Mouse (Mus musculus): ENCODE results near the gene Ghrl. TPM values are rescaled to one million over a fixed set of nuclear protein-coding genes. Genes with fewer than 3 reads are reported as not detected.
"Not testable (repeated sequence)": the region's sequence is repeated elsewhere in the genome, so short reads cannot be mapped to it uniquely, and the experiment has no call there.

The Ghrl gene
- polyA plus RNA-seq (2017; shearing (Covaris generic)): under 1 TPM in 2 of 3 experiments, not detected in 1; 0.64 to 0.73 TPM

DNA sequence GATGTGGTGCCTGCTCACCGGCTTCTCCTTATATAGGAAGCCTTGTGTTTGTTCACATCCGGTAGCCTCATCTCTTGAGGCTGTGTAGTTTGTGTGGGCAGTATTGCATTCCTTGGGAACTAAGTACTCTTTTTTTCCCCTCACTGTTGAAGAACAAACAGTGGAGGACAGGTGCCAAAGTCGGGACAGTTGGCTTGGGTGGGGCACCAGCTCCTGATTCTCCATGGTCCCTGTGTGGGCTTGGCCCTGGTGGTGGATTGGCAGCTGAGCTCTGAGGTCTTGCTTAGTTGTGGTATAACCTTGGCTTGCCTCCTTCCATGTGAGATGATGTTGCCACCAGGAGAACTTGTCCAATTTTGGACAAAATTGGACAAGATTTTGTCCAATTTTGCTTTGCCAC, at the start of gene Ghrl:
Ghrl (minus strand) TSS at position 3 of the 400 bp plus-strand sequence.
- ATAC-seq: no peak

DNA sequence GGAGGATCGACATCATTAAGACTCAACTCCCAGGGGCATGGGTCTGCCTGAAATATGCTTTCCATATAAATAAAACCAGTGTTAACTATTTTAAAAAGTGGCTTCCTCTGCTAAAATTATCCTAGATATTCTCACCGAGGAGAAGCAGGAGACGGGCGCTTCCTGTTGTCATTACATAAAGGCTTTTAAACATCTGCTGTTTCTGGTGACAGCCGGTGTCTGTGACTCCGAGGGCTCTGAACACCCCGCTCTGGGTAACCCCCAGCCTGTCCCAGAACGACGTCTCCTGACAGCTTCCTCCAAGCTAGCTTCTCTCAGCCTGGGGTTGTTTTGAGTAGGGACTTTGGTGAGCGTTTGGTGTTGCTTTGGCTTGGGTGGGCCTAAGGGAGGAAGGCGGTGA, 49.1 kb upstream of the Ghrl start:
- no peak for ATAC-seq

GRCm38 (mm10) chr6:113761644-113762043, 42.0 kb upstream of the Ghrl start:
- no peak for ATAC-seq

- ATAC-seq: peak; percentile 28
These were observed 29.5 kb upstream of the Ghrl start for GRCm38 (mm10) chr6:113749119-113749685.

- ATAC-seq: no peak
These were observed 28.7 kb upstream of the Ghrl start for GRCm38 (mm10) chr6:113748351-113748750.

DNA sequence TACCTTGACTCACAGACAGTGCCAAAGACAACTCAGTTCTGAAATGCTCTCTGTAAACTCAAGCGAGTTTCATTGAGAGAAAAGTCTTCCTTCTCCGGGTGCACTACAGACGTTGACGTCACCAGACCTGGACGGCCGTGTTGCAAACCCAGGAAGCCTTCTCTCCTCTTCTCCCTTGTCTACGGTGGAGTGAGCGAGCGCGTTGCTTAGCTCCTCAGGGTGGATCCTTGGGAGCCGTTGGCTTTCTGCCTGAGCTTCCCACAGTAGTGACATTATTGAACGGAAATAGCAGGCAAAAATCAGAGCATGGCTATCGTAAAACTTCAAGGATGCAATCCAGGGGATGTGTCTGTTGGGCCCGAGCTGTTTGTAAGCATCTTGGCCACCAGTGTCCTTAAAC, 27.6 kb upstream of the Ghrl start:
- ATAC-seq: no peak

DNA sequence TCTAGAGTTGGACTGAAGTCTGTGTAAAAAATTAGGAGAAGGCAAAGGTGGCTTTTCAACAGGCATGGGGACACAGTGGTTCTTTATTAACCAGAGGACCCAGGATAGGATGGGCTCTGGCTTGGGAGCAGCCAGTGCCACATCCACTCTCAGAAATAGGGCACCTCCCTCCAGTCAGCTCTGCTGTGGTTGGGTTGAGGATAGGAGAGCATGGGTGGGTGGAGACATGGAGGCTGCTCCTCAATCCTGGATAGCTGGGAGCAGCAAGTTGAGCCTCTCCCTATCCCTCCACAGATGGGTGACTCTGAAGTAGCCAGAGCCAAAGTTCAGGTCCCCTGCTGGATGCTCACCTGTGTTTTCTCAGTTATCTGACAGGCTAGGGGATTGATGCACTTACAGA, 25.4 kb upstream of the Ghrl start:
- no peak for ATAC-seq

GRCm38 (mm10) chr6:113743111-113743510, 23.4 kb upstream of the Ghrl start:
- ATAC-seq: no peak

GRCm38 (mm10) chr6:113742321-113742720, 22.6 kb upstream of the Ghrl start:
- ATAC-seq: no peak

- ATAC-seq: no peak
These were observed 21.7 kb upstream of the Ghrl start for GRCm38 (mm10) chr6:113741425-113741824.

GRCm38 (mm10) chr6:113740236-113741217, 20.8 kb upstream of the Ghrl start, which contains the start of gene Sec13:
Sec13 (minus strand) TSS chr6:113740743.
- peak; percentile 92 for ATAC-seq

DNA sequence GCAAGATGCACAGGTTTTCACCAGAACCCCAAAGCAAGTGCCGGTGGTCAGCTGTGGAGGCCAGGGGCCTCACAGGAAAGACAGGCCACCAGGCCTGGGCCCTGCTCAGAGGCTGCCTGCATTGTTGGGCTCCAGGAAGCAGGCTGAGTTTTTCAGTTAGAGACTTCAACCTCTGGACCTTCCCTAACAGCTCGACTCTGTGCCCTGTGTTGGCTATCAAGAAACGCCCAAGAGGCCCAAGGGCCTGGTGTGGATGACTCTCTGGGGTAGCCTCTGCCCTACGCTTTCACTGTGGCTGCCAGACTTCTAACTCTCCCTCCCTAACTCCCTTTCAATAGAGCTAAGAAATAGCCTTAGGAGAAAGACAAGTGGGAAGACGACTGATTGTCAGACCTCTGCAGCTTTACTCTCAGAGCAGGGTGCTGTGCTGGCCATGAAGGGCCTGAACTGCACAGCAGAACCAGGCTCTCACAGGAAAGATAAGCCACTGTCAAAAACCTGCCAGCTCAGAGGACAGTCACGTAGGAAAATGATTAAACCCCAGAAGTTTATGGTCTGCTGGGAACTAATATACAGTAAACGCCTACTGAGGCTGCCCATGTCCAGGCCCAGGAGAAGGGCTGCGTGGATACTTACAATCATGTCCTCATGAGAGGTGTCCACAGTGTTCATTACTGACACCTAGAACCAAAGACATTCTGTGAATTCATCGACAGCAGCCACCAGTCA, 17.8 kb upstream of the Ghrl start:
- ATAC-seq: no peak

- no peak for ATAC-seq
These were observed 11.6 kb upstream of the Ghrl start for GRCm38 (mm10) chr6:113731296-113731695.

- no peak for ATAC-seq
These were observed 8.5 kb upstream of the Ghrl start for GRCm38 (mm10) chr6:113728181-113728580.

DNA sequence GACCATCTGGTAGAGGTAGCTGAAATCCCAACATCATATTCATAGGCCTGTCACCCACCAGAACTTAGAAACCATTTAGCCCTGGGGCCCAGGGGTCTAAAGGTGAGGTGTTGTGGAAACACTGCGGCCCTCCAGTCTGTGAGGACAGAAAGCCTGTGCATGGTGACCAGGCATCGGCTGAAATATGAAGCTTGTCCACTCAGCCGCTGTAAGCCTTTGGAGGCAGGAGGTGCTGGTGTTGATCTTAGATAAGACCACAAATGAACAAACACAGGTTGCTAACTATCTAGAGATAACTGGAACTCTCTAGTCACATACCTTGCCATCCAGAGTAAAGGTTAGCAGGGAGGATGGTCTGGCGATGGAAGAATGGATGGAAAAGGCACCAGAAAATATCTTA, 1.4 kb upstream of the Ghrl start:
- no peak for ATAC-seq

GRCm38 (mm10) chr6:113717541-113717940, 2.1 kb downstream of the Ghrl start:
- no peak for ATAC-seq

DNA sequence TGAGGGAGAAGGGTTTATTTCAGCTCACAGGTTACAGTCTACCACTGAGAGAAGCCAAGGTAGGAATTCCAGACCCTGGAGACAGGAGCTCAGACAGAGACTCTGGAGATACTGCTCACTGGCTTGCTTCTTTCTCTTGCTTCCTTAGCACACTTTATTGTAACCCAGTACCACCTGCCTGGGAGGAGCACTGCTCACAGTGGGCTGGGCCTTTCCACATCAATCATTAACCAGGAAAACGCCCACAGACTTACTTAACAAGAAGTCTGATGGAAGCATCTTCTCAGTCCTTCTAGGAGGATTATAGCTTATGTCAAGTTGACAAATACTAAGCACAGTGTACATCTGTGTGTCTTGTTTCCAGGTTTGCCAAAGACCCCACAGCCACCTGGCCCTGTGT, 4.9 kb downstream of the Ghrl start:
- no peak for ATAC-seq

DNA sequence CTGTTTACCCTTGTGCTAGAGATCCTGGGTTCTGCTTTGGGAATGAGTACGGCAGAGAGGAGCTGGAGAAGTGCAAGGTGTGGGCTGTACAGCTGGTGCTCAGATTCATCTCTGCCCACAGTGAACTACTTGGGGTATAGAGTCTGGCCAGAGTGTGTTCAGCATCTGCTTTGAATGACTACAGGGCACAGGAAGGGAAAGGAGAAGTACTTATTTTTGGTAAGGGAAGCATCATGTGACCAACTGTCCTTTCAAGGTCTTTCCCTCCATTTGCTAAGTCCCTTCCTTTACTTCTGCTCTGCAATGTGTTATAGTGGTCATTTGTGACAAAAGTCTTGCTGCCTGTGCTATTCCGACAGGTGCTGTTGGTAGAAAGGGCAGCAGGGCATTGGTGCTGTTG, 5.4 kb downstream of the Ghrl start:
- ATAC-seq: no peak

DNA sequence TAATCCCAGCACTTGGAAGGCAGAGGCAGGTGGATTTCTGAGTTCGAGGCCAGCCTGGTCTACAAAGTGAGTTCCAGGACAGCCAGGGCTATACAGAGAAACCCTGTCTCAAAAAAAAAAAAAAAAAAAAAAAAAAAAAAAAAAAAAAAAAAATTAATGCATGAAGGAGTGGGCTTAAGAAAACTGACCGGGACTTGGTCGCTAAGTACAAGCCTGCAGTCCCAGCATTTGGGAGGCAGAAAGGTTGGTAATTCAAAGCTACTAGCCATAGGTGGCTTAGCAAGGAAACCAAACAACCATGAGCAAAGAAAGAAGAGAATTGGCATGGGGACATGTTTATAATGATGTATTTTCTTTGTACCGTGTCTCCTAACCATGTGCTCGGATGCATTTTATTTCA, 6.3 kb downstream of the Ghrl start:
- ATAC-seq: not testable (repeated sequence)

- ATAC-seq: no peak
These were observed 7.0 kb downstream of the Ghrl start for GRCm38 (mm10) chr6:113712718-113713117.

DNA sequence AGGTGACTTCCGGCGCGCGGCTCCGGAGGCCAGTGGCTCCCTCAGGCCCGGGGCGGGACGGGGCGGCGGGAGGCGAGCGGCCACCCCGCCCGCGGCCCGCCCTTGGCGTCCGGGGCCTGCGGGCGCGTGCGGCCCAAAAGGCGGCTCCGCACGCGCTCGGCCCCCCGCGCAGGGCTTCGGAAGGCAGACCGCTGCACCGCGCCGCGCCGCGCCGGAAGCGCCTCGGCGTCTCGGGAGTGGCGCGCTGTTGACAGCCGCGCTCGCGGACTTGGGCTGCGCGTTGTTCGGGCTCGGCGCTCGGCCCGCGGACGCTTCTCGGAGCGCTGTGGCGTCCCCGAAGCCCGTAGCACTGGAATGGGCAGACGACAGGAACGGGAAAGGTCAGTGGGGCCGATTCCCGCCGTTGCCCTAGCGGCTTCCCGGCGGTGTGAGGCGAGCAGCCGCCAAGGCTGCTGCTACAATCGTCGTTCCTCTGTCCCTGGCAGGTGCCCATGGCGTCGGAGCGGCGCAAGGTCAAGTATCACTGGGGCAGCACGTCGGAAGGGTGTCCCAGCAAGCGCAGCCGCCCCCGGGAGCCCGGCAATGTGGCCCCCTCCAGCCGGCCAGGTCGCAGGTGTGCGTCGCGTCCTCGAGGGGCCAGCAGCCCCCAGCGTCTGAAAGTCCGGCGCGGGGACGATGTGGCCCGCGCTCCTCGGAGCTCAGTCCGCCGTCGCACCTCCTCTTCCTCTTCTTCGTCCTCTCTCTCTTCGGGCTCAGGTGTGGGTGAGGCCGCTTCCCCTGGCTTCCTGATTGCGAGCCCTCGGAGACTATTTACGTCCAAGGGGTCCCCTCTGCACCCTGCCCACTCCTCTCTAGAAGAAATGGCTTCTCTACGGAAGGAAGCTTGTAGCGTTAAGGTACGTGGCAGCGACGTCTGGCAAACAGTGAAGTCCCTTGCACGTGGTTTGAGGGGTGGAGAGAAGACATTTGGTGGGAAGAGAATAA, 22.2 kb downstream of the Ghrl start:
- ATAC-seq: no peak

Data from inflammation-experienced regulatory T-cells, adult 6 months (primary cell).